Mouse (Mus musculus) intestine, postnatal 0 days (tissue): ENCODE measurements at regions not wholly inside any gene's neighbourhood (a gene's known extent, or its start where the extent isn't known, plus 50 kb on each side); places are given as distances from the start of the nearest gene placed in this dataset.

Experiments
- ATAC-seq: fragments of 200-750 bp; cut with Nextera tagmentation; 2 replicates; pipeline ENCODE4 v1.8.0; 2017; ENCODE audit warnings: mild to moderate bottlenecking, moderate TSS enrichment, moderate library complexity
- H3K27ac ChIP-seq: fragments of 300-500 bp; sonication (generic); 2 replicates; pipeline ENCODE4 v1.5.1; 2014; ENCODE audit warnings: mild to moderate bottlenecking, low read depth, low read length, moderate library complexity
- H3K27me3 ChIP-seq: fragments of 300-500 bp; sonication (generic); replicated peaks from 2 replicates; pipeline ENCODE4 v1.6.1; 2014; ENCODE audit warnings: low read length, mixed read lengths; ENCODE audit not compliant: control insufficient read depth, insufficient read depth
- H3K36me3 ChIP-seq: fragments of 300-500 bp; sonication (generic); 2 replicates; pipeline ENCODE4 v1.6.1; 2014; ENCODE audit warnings: mild to moderate bottlenecking, moderate library complexity; ENCODE audit not compliant: control insufficient read depth, insufficient read depth
- H3K4me1 ChIP-seq: fragments of 300-500 bp; sonication (generic); replicated peaks from 2 replicates; pipeline ENCODE4 v1.6.1; 2014; ENCODE audit warnings: antibody characterized with exemption, low read length, mixed read lengths; ENCODE audit not compliant: control insufficient read depth, insufficient read depth
- H3K4me2 ChIP-seq: fragments of 300-500 bp; sonication (generic); replicated peaks from 2 replicates; pipeline ENCODE4 v1.6.1; 2014; ENCODE audit warnings: low read depth, mild to moderate bottlenecking, moderate library complexity
- H3K4me3 ChIP-seq: fragments of 300-500 bp; sonication (generic); 2 replicates; pipeline ENCODE4 v1.5.1; 2014; ENCODE audit warnings: low read depth, low read length
- H3K9ac ChIP-seq: fragments of 300-500 bp; sonication (generic); 2 replicates; pipeline ENCODE4 v1.6.1; 2014; ENCODE audit warnings: mild to moderate bottlenecking, low read depth, low read length
- H3K9me3 ChIP-seq: fragments of 300-500 bp; sonication (generic); 2 replicates; pipeline ENCODE4 v1.6.1; 2016; ENCODE audit warnings: mixed run types; ENCODE audit not compliant: control insufficient read depth
- CTCF ChIP-seq: sonication (generic); IDR thresholded peaks from 2 replicates; pipeline ENCODE4 v1.5.1; 2016; ENCODE audit warnings: low read depth, mild to moderate bottlenecking, control low read depth, antibody characterized with exemption, moderate library complexity
- WGBS: fragments of 180-500 bp; shearing (Covaris S2); extraction: QIAGEN DNeasy Blood & Tissue Kit; methylation state at CpG from one replicate; pipeline ENCODE4 v1.1.7; 2014; 5-methylcytosine and 5-hydroxymethylcytosine counted together

- H3K36me3 ChIP-seq = no peaks in the 10 kb centered on the region
- no peak overlapping the region for H3K9ac ChIP-seq
- no peak overlapping the region for H3K4me3 ChIP-seq
- no peak for ATAC-seq
- no peak overlapping the region for H3K27ac ChIP-seq
- H3K4me1 ChIP-seq = no peaks in the 10 kb centered on the region
- no peaks in the 10 kb centered on the region for H3K27me3 ChIP-seq
- no peak overlapping the region for H3K4me2 ChIP-seq
- no peaks in the 10 kb centered on the region for H3K9me3 ChIP-seq
- no peak for TF ChIP-seq CTCF
Measured at GRCm38 (mm10) chr14:17234898-17235297, 415.9 kb upstream of the Rarb start.

- H3K9me3 ChIP-seq = no peaks in the 10 kb centered on the region
- no peak overlapping the region for H3K27ac ChIP-seq
- no peak for ATAC-seq
- WGBS = 74% methylated on average over 2 of the region's 2 CpGs
- H3K4me2 ChIP-seq = no peak overlapping the region
- no peaks in the 10 kb centered on the region for H3K36me3 ChIP-seq
- no peak overlapping the region for H3K4me3 ChIP-seq
- H3K4me1 ChIP-seq = no peaks in the 10 kb centered on the region
- no peak for TF ChIP-seq CTCF
- no peaks in the 10 kb centered on the region for H3K27me3 ChIP-seq
- no peak overlapping the region for H3K9ac ChIP-seq
Measured at GRCm38 (mm10) chr14:17211502-17211901, 392.5 kb upstream of the Rarb start.

DNA sequence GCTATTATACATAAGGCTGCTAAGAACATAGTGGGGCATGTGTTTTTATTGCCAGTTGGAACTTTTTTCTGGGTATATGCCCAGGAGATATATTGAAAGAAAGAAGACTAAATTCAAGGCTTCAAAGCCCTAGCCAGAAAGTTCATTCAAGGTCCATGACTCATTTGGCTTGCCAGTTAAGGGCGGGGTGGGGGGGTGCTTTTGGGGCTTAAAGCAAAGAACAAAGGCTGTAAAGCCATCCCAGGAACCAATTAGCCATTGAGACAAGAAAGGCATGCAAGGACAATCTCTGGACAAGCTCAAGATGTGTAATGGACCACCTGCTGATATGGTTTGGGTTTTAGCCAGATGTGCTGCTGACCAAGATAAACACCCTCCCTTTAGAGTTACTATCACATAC is 386.7 kb upstream of the Rarb start:
- H3K9ac ChIP-seq = no peak overlapping the region
- H3K27ac ChIP-seq = no peak overlapping the region
- H3K4me3 ChIP-seq = no peak overlapping the region
- 73% methylated on average over 1 of the region's 1 CpGs for WGBS
- H3K36me3 ChIP-seq = no peaks in the 10 kb centered on the region
- no peak for ATAC-seq
- H3K27me3 ChIP-seq = no peaks in the 10 kb centered on the region
- TF ChIP-seq CTCF = no peak
- H3K4me1 ChIP-seq = no peaks in the 10 kb centered on the region
- H3K9me3 ChIP-seq = peaks cover 5% of the 10 kb centered on the region; the same call in 1 of the 2 replicates
- H3K4me2 ChIP-seq = no peak overlapping the region

DNA sequence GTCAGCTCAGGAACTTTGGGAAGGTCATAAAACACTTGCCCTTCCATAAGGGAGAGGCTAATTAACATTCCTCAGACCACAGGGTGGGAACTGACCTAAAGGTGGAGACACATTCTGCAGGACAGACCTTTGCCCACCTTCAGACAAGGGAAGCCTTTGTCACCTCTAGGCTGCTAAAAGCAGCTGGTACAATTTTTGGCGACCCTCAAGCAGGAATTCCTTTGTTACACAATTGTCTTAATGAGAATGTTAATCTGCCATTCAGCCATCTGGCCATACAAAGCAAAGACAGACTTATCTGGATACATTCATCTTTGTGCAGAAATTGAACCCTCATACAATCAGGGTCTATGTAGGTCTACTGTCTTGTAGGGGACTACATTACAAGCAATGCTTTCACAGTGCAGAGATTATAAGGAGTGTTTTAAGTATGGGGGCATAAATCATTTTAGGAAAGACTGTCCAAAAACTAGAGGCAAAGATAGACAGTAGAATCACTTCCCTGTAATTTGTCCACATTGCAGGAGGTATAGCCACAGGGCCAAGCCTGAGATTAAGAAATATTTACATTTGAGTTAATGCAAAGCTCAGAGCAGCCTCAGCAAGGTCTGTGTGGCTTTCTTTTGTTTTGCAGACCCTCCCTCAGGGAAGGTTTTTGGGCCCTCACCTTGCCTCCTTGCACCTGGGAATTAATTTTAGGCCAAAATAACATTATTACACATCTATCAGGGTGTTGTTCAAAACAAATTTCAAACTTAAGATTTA is 384.5 kb upstream of the Rarb start:
- Histone ChIP-seq H3K36me3 (no peaks in the 10 kb centered on the region), H3K27me3 (no peaks in the 10 kb centered on the region), H3K9me3 (peaks cover 5% of the 10 kb centered on the region; the same call in 1 of the 2 replicates), H3K27ac (no peak overlapping the region), H3K4me3 (no peak overlapping the region), H3K9ac (no peak overlapping the region), H3K4me1 (no peaks in the 10 kb centered on the region), H3K4me2 (no peak overlapping the region)
- 58% methylated on average over 1 of the region's 1 CpGs for WGBS
- no peak for ATAC-seq
- no peak for TF ChIP-seq CTCF

GRCm38 (mm10) chr14:17192953-17193352 is 374.0 kb upstream of the Rarb start:
- Histone ChIP-seq H3K36me3 (no peaks in the 10 kb centered on the region), H3K9me3 (no peaks in the 10 kb centered on the region)

GRCm38 (mm10) chr14:17173218-17173617 is 354.3 kb upstream of the Rarb start:
- H3K9me3 ChIP-seq = no peaks in the 10 kb centered on the region
- peak overlapping the region; percentile 35; the same call in 1 of the 2 replicates for H3K4me3 ChIP-seq
- H3K4me1 ChIP-seq = peaks cover 3% of the 10 kb centered on the region; the same call in 1 of the 2 replicates
- 5% methylated on average over 7 of the region's 7 CpGs for WGBS
- H3K27me3 ChIP-seq = peaks cover 17% of the 10 kb centered on the region; the same call in 1 of the 2 replicates
- no peak overlapping the region for H3K27ac ChIP-seq
- H3K9ac ChIP-seq = no peak overlapping the region
- ATAC-seq = no peak
- H3K4me2 ChIP-seq = peak overlapping the region; percentile 66
- H3K36me3 ChIP-seq = no peaks in the 10 kb centered on the region
- TF ChIP-seq CTCF = no peak

More at GRCm38 (mm10) chr14:17192953-17193352, 374.0 kb upstream of the Rarb start:
- no peak overlapping the region for H3K9ac ChIP-seq
- H3K4me1 ChIP-seq = no peaks in the 10 kb centered on the region
- no peak overlapping the region for H3K4me3 ChIP-seq
- WGBS = 57% methylated on average over 2 of the region's 2 CpGs
- H3K27me3 ChIP-seq = no peaks in the 10 kb centered on the region
- no peak overlapping the region for H3K4me2 ChIP-seq
- TF ChIP-seq CTCF = no peak
- ATAC-seq = no peak
- H3K27ac ChIP-seq = no peak overlapping the region
